Mouse (Mus musculus) retina, postnatal 7 days (tissue): ENCODE measurements around the gene Syt16.

Source experiments
- DNase-seq: peaks from one replicate; pipeline ENCODE4 v3.0.0-alpha.2; 2012; ENCODE audit warnings: low read depth, low spot score

Syt16 gene

GRCm38 (mm10) chr12:74105811-74106513, 108.5 kb downstream of the Syt16 start:
- DNase-seq: no peak

GRCm38 (mm10) chr12:74108663-74109081, 111.2 kb downstream of the Syt16 start:
- no peak for DNase-seq

GRCm38 (mm10) chr12:74109462-74110068, 112.1 kb downstream of the Syt16 start:
- no peak for DNase-seq

- no peak for DNase-seq
These were observed 119.4 kb downstream of the Syt16 start for GRCm38 (mm10) chr12:74116825-74117224.

GRCm38 (mm10) chr12:74125796-74126195, 128.3 kb downstream of the Syt16 start:
- no peak for DNase-seq

- no peak for DNase-seq
These were observed 130.8 kb downstream of the Syt16 start for GRCm38 (mm10) chr12:74128229-74128628.

GRCm38 (mm10) chr12:74131790-74132189, 134.3 kb downstream of the Syt16 start:
- DNase-seq: no peak

- no peak for DNase-seq
These were observed 144.7 kb downstream of the Syt16 start for GRCm38 (mm10) chr12:74142147-74142546.

GRCm38 (mm10) chr12:74144385-74144784, 146.9 kb downstream of the Syt16 start:
- no peak for DNase-seq

- no peak for DNase-seq
These were observed 163.3 kb downstream of the Syt16 start for GRCm38 (mm10) chr12:74160791-74161190.

- no peak for DNase-seq
These were observed 165.6 kb downstream of the Syt16 start for GRCm38 (mm10) chr12:74163080-74163479.

- DNase-seq: no peak
These were observed 173.8 kb downstream of the Syt16 start for GRCm38 (mm10) chr12:74171257-74171656.

GRCm38 (mm10) chr12:74173902-74174301, 176.4 kb downstream of the Syt16 start:
- DNase-seq: no peak

GRCm38 (mm10) chr12:74184596-74184995, 187.1 kb downstream of the Syt16 start:
- DNase-seq: no peak

GRCm38 (mm10) chr12:74188243-74188785, 190.9 kb downstream of the Syt16 start:
- DNase-seq: no peak

GRCm38 (mm10) chr12:74188815-74189214, 191.4 kb downstream of the Syt16 start:
- no peak for DNase-seq

GRCm38 (mm10) chr12:74189840-74190239, 192.4 kb downstream of the Syt16 start:
- DNase-seq: no peak

- no peak for DNase-seq
These were observed 192.8 kb downstream of the Syt16 start for GRCm38 (mm10) chr12:74190297-74190696.

GRCm38 (mm10) chr12:74192552-74192951, 195.1 kb downstream of the Syt16 start:
- no peak for DNase-seq

GRCm38 (mm10) chr12:74201410-74201809, 203.9 kb downstream of the Syt16 start:
- no peak for DNase-seq

- DNase-seq: no peak
These were observed 205.1 kb downstream of the Syt16 start for GRCm38 (mm10) chr12:74202431-74203042.

- DNase-seq: no peak
These were observed 214.7 kb downstream of the Syt16 start for GRCm38 (mm10) chr12:74212156-74212555.
